Mouse (Mus musculus) limb, embryonic 14.5 days (tissue): ENCODE measurements around the gene Ddrgk1. TPM values are rescaled to one million over a fixed set of nuclear protein-coding genes. Genes with fewer than 3 reads are reported as not detected.
A peak's percentile ranks its signal among the peaks of the same experiment; 100 is the strongest.

Source experiments
- ATAC-seq: fragments of 200-750 bp; cut with Nextera tagmentation; 2 replicates; pipeline ENCODE4 v1.8.0; 2017; ENCODE audit warnings: low read depth, moderate number of reproducible peaks, moderate TSS enrichment; ENCODE audit not compliant: low FRiP score
- DNase-seq: peaks from one replicate; pipeline ENCODE4 v3.0.0-alpha.2; 2015; ENCODE audit warnings: low spot score
- H3K27ac ChIP-seq: fragments of 300-500 bp; sonication (generic); replicated peaks from 2 replicates; pipeline ENCODE4 v1.5.1; 2014; ENCODE audit warnings: low read depth, mild to moderate bottlenecking, low read length, moderate library complexity, mixed read lengths
- H3K27me3 ChIP-seq: fragments of 300-500 bp; sonication (generic); 2 replicates; pipeline ENCODE4 v1.6.1; 2014; ENCODE audit warnings: low read length, mixed read lengths; ENCODE audit not compliant: control insufficient read depth, insufficient read depth
- H3K36me3 ChIP-seq: fragments of 300-500 bp; sonication (generic); 2 replicates; pipeline ENCODE4 v1.6.1; 2014; ENCODE audit warnings: mild to moderate bottlenecking, low read length, moderate library complexity, mixed read lengths; ENCODE audit not compliant: control insufficient read depth, insufficient read depth
- H3K4me1 ChIP-seq: fragments of 300-500 bp; sonication (generic); 2 replicates; pipeline ENCODE4 v1.6.1; 2014; ENCODE audit warnings: antibody characterized with exemption, low read length, mixed read lengths; ENCODE audit not compliant: control insufficient read depth, insufficient read depth
- H3K4me2 ChIP-seq: fragments of 300-500 bp; sonication (generic); replicated peaks from 2 replicates; pipeline ENCODE4 v1.6.1; 2014; ENCODE audit warnings: low read depth, mild to moderate bottlenecking, low read length, moderate library complexity; ENCODE audit not compliant: severe bottlenecking
- H3K4me3 ChIP-seq: fragments of 300-500 bp; sonication (generic); replicated peaks from 2 replicates; pipeline ENCODE4 v1.5.1; 2014; ENCODE audit warnings: low read length
- H3K9ac ChIP-seq: fragments of 300-500 bp; sonication (generic); 2 replicates; pipeline ENCODE4 v1.6.1; 2014; ENCODE audit warnings: mild to moderate bottlenecking, low read depth, low read length, moderate library complexity; ENCODE audit not compliant: severe bottlenecking
- H3K9me3 ChIP-seq: fragments of 300-500 bp; sonication (generic); 2 replicates; pipeline ENCODE4 v1.6.1; 2016; ENCODE audit warnings: low read length; ENCODE audit not compliant: control insufficient read depth
- POLR2A ChIP-seq: fragments of 200-500 bp; IDR thresholded peaks from 2 replicates; pipeline ENCODE4 v1.8.0; 2012; ENCODE audit warnings: inconsistent platforms, mild to moderate bottlenecking, moderate library complexity, borderline replicate concordance; ENCODE audit not compliant: insufficient read depth, insufficient read length; ENCODE audit errors: extremely low read depth
- WGBS: fragments of 180-500 bp; shearing (Covaris S2); extraction: QIAGEN DNeasy Blood & Tissue Kit; methylation state at CpG from one replicate; pipeline ENCODE4 v1.1.7; 2014; 5-methylcytosine and 5-hydroxymethylcytosine counted together
- polyA plus RNA-seq, 2 experiments: library from polyadenylated mRNA; depleted of rRNA in 1 of 2; stranded (reverse) in 1 of 2; unstranded in 1 of 2; fragments of >200 nt; fragmentation: Nextera tagmentation in 1 of 2; extraction: Ambion mirVana in 1 of 2; gene quantifications; 2 replicates each; pipeline versions ENCODE4 v1.2.1 to v1.2.3; 2012 to 2014

Ddrgk1 gene
- polyA plus RNA-seq, 2 experiments, result 53.7 to 58.5 TPM

DNA sequence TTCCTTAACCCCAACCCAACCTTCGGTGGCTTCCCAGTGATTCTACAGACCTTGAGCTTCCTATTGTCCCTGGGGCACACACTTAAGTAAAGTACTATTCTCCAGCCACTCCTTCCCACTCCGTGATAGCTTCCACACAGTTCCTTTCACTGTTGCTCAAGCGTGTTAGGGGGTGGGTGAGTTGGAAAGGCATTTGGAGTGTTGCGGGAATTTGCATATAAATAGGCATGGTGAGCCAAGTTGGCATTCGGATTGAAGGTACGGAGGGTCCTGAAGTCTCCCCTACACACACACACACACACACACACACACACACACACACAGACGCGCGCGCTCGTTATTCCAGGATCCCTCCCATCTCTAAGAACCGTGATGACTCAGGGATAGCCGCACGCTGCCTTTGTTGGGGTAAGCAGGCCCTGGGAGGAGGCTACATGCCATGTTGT is 33.4 kb upstream of the Ddrgk1 start:
- H3K4me3 ChIP-seq, result peak overlapping the region; percentile 61
- H3K36me3 ChIP-seq, result no peaks in the 10 kb centered on the region
- H3K9me3 ChIP-seq, result no peaks in the 10 kb centered on the region
- DNase-seq (no peak), ATAC-seq (no peak)
- WGBS, result 6% methylated on average over 14 of the region's 14 CpGs
- peaks cover 26% of the 10 kb centered on the region for H3K27me3 ChIP-seq
- H3K27ac ChIP-seq, result no peak overlapping the region
- TF ChIP-seq POLR2A, result no peak
- peak overlapping the region; percentile 56 for H3K9ac ChIP-seq
- peak overlapping the region; percentile 99 for H3K4me2 ChIP-seq
- peaks cover 8% of the 10 kb centered on the region; the same call in 1 of the 2 replicates for H3K4me1 ChIP-seq

DNA sequence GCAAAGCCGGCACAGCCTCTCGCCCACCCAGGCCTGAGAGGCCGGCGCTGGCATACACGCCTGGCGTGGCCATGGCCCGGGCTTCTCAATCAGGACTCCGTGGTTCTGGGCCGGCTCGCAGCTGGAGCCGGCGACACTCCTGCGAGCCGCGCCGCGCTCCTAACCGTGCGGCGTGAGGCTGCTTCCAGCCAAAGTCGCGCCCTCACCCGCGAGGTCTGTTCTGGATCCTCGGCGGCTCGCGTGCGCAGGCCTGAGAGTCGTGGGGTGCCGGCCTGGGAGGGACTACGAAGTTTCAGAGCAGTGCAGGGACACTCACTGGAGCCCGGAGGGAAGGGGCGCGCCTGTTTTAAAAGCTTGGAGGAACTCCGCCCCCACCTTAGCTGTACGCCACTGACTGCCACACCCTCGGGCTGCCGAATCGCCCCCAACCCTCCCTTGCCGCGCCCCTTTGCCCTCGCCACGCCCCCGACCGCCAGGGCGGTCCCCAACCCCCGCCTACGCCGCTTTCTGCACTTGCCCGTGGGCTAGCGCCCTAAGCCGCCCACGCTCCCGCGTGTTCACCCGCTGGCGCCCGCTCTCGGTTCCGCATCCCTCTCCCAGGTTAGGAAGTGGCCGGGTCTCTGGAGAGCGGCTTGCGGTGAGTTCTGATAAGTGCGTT is 32.8 kb upstream of the Ddrgk1 start, which contains the start of gene Slc4a11:
TSS of gene Slc4a11 (minus strand) at position 367 of the 658 bp plus-strand sequence.
- WGBS, result 0% methylated on average over 39 of the region's 65 CpGs
- DNase-seq (peak; percentile 65), ATAC-seq (peak; percentile 77)
- Histone ChIP-seq H3K9ac (peak within 1 kb of the TSS; percentile 56), H3K4me1 (peaks cover 8% of the 10 kb centered on the region; the same call in 1 of the 2 replicates), H3K36me3 (no peaks in the 10 kb centered on the region), H3K27ac (no peak within 1 kb of the TSS), H3K27me3 (peaks cover 26% of the 10 kb centered on the region), H3K4me3 (peak within 1 kb of the TSS; percentile 61), H3K9me3 (no peaks in the 10 kb centered on the region), H3K4me2 (peak within 1 kb of the TSS; percentile 99)
- TF ChIP-seq POLR2A, result no peak

DNA sequence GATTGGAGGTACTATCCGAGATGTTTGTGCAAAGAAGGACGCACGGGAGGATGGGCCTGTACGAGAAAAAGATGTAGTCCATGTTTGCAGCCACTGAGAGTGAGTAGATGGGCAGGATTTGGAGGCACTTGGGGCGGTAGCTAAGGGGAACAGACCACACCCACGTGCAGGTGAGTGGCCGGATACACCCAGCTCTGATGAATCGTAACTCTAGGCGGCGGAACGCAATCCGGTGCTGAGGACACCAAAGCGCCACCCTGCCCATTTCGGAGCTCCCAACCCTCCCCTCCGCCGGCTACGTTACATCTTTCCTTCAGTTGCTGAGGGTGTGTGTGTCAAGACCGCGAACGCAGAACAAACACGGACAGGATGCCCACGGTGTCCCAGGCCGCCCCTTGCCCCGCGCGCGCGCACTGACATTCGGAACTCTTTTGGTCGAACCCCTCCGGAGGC is 32.3 kb upstream of the Ddrgk1 start:
- H3K4me2 ChIP-seq, result peak overlapping the region; percentile 99
- H3K27me3 ChIP-seq, result peaks cover 26% of the 10 kb centered on the region
- H3K4me1 ChIP-seq, result peaks cover 8% of the 10 kb centered on the region; the same call in 1 of the 2 replicates
- WGBS, result 2% methylated on average over 30 of the region's 31 CpGs
- no peak for TF ChIP-seq POLR2A
- H3K4me3 ChIP-seq, result peak overlapping the region; percentile 61
- no peaks in the 10 kb centered on the region for H3K36me3 ChIP-seq
- H3K9me3 ChIP-seq, result no peaks in the 10 kb centered on the region
- ATAC-seq (peak; percentile 4; the same call in 1 of the 2 replicates), DNase-seq (peak; percentile 17)
- peak overlapping the region; percentile 56 for H3K9ac ChIP-seq
- H3K27ac ChIP-seq, result no peak overlapping the region

DNA sequence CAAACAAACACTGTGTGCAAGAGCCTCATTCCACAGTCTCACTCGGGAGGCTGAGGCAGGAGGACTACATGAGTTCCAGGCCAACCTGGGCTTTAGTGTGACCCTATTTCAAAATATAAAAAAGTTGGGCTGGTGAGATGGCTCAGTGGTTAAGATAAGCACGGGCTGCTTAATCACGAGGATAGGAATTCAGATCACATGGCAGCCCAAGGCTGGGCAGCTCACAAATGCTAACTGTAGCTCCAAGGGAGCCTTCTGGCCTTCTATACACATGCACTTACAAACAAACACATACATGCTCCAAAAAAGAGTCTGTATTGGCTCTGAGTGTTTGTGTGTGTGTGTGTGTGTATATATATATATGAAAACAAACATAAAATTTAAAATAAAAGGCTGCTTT is 29.1 kb upstream of the Ddrgk1 start:
- ATAC-seq (no peak), DNase-seq (no peak)
- Histone ChIP-seq H3K27ac (no peak overlapping the region), H3K9ac (no peak overlapping the region), H3K9me3 (no peaks in the 10 kb centered on the region), H3K27me3 (peaks cover 25% of the 10 kb centered on the region), H3K4me3 (no peak overlapping the region), H3K4me1 (peaks cover 8% of the 10 kb centered on the region; the same call in 1 of the 2 replicates), H3K4me2 (no peak overlapping the region), H3K36me3 (no peaks in the 10 kb centered on the region)
- WGBS, result 46% methylated on average over 3 of the region's 3 CpGs
- TF ChIP-seq POLR2A, result no peak

DNA sequence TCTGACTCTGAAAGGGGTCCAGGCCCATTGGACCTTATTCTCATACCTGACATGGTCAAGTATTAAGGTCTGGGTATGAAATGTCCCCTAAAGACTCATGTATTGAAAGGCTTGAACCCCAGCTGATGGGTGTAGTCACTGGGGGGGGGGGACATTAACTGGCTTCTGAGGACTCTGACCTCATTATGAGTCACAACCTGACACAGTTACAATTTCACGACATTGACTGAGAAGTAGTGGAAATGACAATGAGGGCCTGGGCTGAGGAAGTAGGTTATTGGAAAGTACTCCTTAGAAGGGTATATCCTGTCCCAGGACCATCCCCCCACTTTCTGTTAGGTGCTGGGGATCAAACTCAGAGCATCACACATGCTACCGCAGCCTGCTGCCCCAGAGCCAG is 24.6 kb upstream of the Ddrgk1 start:
- Histone ChIP-seq H3K4me1 (no peaks in the 10 kb centered on the region), H3K4me3 (no peak overlapping the region), H3K9me3 (no peaks in the 10 kb centered on the region), H3K27me3 (no peaks in the 10 kb centered on the region), H3K4me2 (no peak overlapping the region), H3K9ac (no peak overlapping the region), H3K27ac (no peak overlapping the region), H3K36me3 (peaks cover 13% of the 10 kb centered on the region)
- DNase-seq, result no peak
- ATAC-seq, result no peak
- TF ChIP-seq POLR2A, result no peak
- 70% methylated on average over 2 of the region's 2 CpGs for WGBS
